Mouse (Mus musculus) CH12.LX (cell line): Measurements from ENCODE around the gene Nrp2. TPM values are rescaled to one million over a fixed set of nuclear protein-coding genes. Genes with fewer than 3 reads are reported as not detected.

Experiments used
- DNase-seq: peaks from one replicate; pipeline ENCODE4 v3.0.0-alpha.2; 2013; ENCODE audit errors: extremely low read depth
- H3K27ac ChIP-seq: 2 replicates; pipeline ENCODE4 v1.5.1; 2012; ENCODE audit warnings: low read depth, mild to moderate bottlenecking, control low read depth, moderate library complexity; ENCODE audit not compliant: insufficient read depth
- H3K27me3 ChIP-seq: replicated peaks from 2 replicates; pipeline ENCODE3; 2012; ENCODE audit warnings: inconsistent platforms
- H3K36me3 ChIP-seq, 2 experiments: replicated peaks in 1 of 2; 2 replicates each; pipeline versions ENCODE3 to v1.6.1; 2012; ENCODE audit warnings: inconsistent platforms in 1 of 2, low read length in 1 of 2, mild to moderate bottlenecking in 1 of 2, mixed read lengths in 1 of 2, moderate library complexity in 1 of 2; ENCODE audit not compliant: control insufficient read depth in 1 of 2, insufficient read depth in 1 of 2
- H3K4me1 ChIP-seq, 2 experiments: 2 replicates each; pipeline ENCODE4 v1.6.1; 2012; ENCODE audit warnings: inconsistent platforms in 1 of 2, moderate library complexity in 1 of 2; ENCODE audit not compliant: insufficient read depth in 2 of 2, control insufficient read depth in 1 of 2
- H3K4me2 ChIP-seq: 2 replicates; pipeline ENCODE4 v1.6.1; 2012; ENCODE audit warnings: low read depth, mild to moderate bottlenecking, control low read depth; ENCODE audit not compliant: poor library complexity, insufficient read depth, severe bottlenecking
- H3K4me3 ChIP-seq, 3 experiments: fragments of 150-350 bp in 1 of 3; sonication (generic) in 1 of 3; replicated peaks in 1 of 3; 2 replicates each; pipeline versions ENCODE3 to v1.5.1; 2011 to 2012; ENCODE audit warnings: low read depth in 2 of 3, low read length in 2 of 3, mild to moderate bottlenecking in 2 of 3, moderate library complexity in 2 of 3, control low read depth in 1 of 3, improper control_type of control experiment in 1 of 3, inconsistent platforms in 1 of 3, mixed read lengths in 1 of 3; ENCODE audit not compliant: poor library complexity in 1 of 3
- H3K79me2 ChIP-seq: replicated peaks from 2 replicates; pipeline ENCODE4 v1.6.1; 2012; ENCODE audit warnings: mild to moderate bottlenecking, moderate library complexity; ENCODE audit not compliant: control insufficient read depth, poor library complexity, insufficient read depth, severe bottlenecking; ENCODE audit errors: extremely low read depth
- H3K9ac ChIP-seq: 2 replicates; pipeline ENCODE4 v1.6.1; 2012; ENCODE audit warnings: low read depth, mild to moderate bottlenecking, control low read depth, moderate library complexity; ENCODE audit not compliant: insufficient read depth
- H3K9me3 ChIP-seq: replicated peaks from 2 replicates; pipeline ENCODE3; 2012; ENCODE audit warnings: low read length, inconsistent platforms, mixed read lengths
- CHD1 ChIP-seq: IDR thresholded peaks from 2 replicates; pipeline ENCODE4 v1.6.1; 2012; ENCODE audit warnings: low read depth, low read length, improper control_type of control experiment, inconsistent platforms
- CHD2 ChIP-seq: IDR thresholded peaks from 2 replicates; pipeline ENCODE4 v1.6.1; 2011; ENCODE audit warnings: low read length, improper control_type of control experiment
- CTCF ChIP-seq, 2 experiments: IDR thresholded peaks in 1 of 2; conservative IDR thresholded peaks in 1 of 2; 2 replicates each; pipeline ENCODE4 v1.5.1; 2011 to 2012; ENCODE audit warnings: low read depth in 2 of 2, low read length in 2 of 2, improper control_type of control experiment in 1 of 2, inconsistent platforms in 1 of 2, mild to moderate bottlenecking in 1 of 2, moderate library complexity in 1 of 2
- EP300 ChIP-seq: IDR thresholded peaks from 2 replicates; pipeline ENCODE4 v1.6.1; 2011; ENCODE audit warnings: low read length, improper control_type of control experiment
- ETS1 ChIP-seq: conservative IDR thresholded peaks from 2 replicates; pipeline ENCODE4 v1.6.1; 2012; ENCODE audit warnings: low read depth, mild to moderate bottlenecking, inconsistent platforms, low read length, improper control_type of control experiment, moderate library complexity
- HCFC1 ChIP-seq: IDR thresholded peaks from 2 replicates; pipeline ENCODE4 v1.6.1; 2012; ENCODE audit warnings: low read depth, mild to moderate bottlenecking, inconsistent platforms, low read length, improper control_type of control experiment
- JUN ChIP-seq: IDR thresholded peaks from 2 replicates; pipeline ENCODE4 v1.6.1; 2011; ENCODE audit warnings: low read depth, mild to moderate bottlenecking, low read length, improper control_type of control experiment, moderate library complexity; ENCODE audit not compliant: insufficient read depth
- JUND ChIP-seq: conservative IDR thresholded peaks from 2 replicates; pipeline ENCODE4 v1.6.1; 2011; ENCODE audit warnings: low read depth, low read length, improper control_type of control experiment
- KAT2A ChIP-seq: IDR thresholded peaks from 2 replicates; pipeline ENCODE4 v1.6.1; 2012; ENCODE audit warnings: low read length, improper control_type of control experiment, inconsistent platforms; ENCODE audit not compliant: insufficient replicate concordance
- MAFK ChIP-seq: IDR thresholded peaks from 2 replicates; pipeline ENCODE4 v1.6.1; 2011; ENCODE audit warnings: low read length, improper control_type of control experiment; ENCODE audit not compliant: insufficient replicate concordance
- MAX ChIP-seq: IDR thresholded peaks from 2 replicates; pipeline ENCODE4 v1.6.1; 2011; ENCODE audit warnings: low read length, improper control_type of control experiment
- MEF2A ChIP-seq: IDR thresholded peaks from 2 replicates; pipeline ENCODE4 v1.6.1; 2014; ENCODE audit warnings: low read depth, mild to moderate bottlenecking, inconsistent platforms, low read length, improper control_type of control experiment, borderline replicate concordance
- MXI1 ChIP-seq: IDR thresholded peaks from 2 replicates; pipeline ENCODE4 v1.6.1; 2011; ENCODE audit warnings: mild to moderate bottlenecking, low read depth, low read length, improper control_type of control experiment
- NELFE ChIP-seq: IDR thresholded peaks from 2 replicates; pipeline ENCODE4 v1.6.1; 2011; ENCODE audit warnings: low read depth, low read length, improper control_type of control experiment
- PAX5 ChIP-seq: IDR thresholded peaks from 2 replicates; pipeline ENCODE4 v1.6.1; 2012; ENCODE audit warnings: low read length, inconsistent platforms, mixed read lengths
- POLR2AphosphoS2 ChIP-seq: IDR thresholded peaks from 2 replicates; pipeline ENCODE4 v1.6.1; 2011; ENCODE audit warnings: low read depth, low read length, improper control_type of control experiment
- SIN3A ChIP-seq: IDR thresholded peaks from 2 replicates; pipeline ENCODE4 v1.6.1; 2012; ENCODE audit warnings: low read length, improper control_type of control experiment, inconsistent platforms
- TBP ChIP-seq: conservative IDR thresholded peaks from 2 replicates; pipeline ENCODE4 v1.6.1; 2011; ENCODE audit warnings: low read depth, low read length, improper control_type of control experiment
- TCF12 ChIP-seq: IDR thresholded peaks from 2 replicates; pipeline ENCODE4 v1.6.1; 2014; ENCODE audit warnings: low read depth, mild to moderate bottlenecking, inconsistent platforms, low read length, improper control_type of control experiment
- ZC3H11A ChIP-seq: IDR thresholded peaks from 2 replicates; pipeline ENCODE4 v1.6.1; 2012; ENCODE audit warnings: low read depth, mild to moderate bottlenecking, inconsistent platforms, low read length, improper control_type of control experiment
- ZMIZ1 ChIP-seq: IDR thresholded peaks from 2 replicates; pipeline ENCODE4 v1.6.1; 2012; ENCODE audit warnings: low read depth, mild to moderate bottlenecking, inconsistent platforms, low read length, improper control_type of control experiment
- dilution Hi-C: fragments of 300-500 bp; cut with MboI; formaldehyde crosslinking; loops from 2 replicates; pipeline ENCODE4 v1.14.3; 2020; ENCODE audit warnings: low sequenced_read_pairs; ENCODE audit not compliant: extremely low pct_unique_long_range_greater_than_20kb, extremely low pct_ligation_motif_present
- in situ Hi-C: fragments of 300-500 bp; cut with MboI; formaldehyde crosslinking; loops from 3 replicates; pipeline ENCODE4 v1.14.3; 2019; ENCODE audit warnings: low sequenced_read_pairs, low pct_ligation_motif_present, low pct_unique_long_range_greater_than_20kb, mixed read lengths
- polyA plus RNA-seq: library from polyadenylated mRNA; unstranded; fragments of >175 nt; gene quantifications from 2 replicates; pipeline ENCODE4 v1.2.1, GENCODE M21; 2012; ENCODE audit warnings: low read depth; ENCODE audit not compliant: insufficient read length
- total RNA-seq, 2 experiments: library from RNA; depleted of rRNA; stranded (reverse); fragments of 300-350 nt in 1 of 2; fragments of >200 nt in 1 of 2; gene quantifications; 2 replicates each; pipeline ENCODE4 v1.2.3; 2012 to 2014

Nrp2 gene
- total and polyA plus RNA-seq, 3 experiments = 16.4 to 24.4 (median 17.3) TPM

DNA sequence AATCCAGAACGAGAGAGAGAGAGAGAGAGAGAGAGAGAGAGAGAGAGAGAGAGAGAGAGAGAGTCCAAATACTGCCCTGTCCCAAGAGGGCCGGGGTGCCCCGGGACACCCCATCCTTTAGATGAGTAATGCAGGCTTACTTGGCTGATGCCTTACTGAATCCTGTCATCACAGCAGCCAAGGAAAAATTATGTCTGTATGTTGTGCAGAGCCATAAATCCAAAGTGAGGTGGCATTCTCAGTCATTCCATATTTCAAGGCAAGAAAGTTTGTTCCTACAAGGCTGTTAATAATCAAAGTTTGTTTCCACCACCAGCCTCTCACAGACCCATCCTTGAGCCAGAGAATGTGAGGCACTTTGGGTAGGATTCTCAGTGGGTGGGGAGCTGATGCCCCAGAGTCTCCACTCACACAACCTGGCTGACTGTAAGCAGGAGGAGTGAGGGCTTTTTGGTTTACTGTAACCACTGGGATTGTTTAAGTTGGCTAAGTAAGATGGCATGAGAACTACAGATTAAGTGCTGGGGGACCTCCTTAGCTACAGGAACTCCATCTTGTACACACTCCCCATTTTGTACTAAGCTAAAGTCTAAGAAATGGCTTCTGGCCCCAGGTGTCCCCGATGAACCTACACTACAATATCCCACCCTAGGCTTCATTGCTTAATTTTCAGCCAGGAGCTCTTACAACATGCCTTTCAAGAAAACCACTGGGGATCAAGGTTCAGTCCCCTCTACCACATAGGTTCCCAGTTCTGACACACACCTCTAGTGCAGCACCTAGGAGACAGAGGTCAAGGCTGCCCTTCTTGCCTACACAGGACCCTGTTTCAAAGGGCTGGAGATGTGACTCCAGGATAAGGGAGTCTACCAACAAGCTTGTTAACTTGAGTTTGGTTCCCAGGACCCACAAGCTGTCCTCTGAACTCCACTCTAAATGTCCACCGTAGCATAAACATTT, 37.0 kb upstream of the Nrp2 start:
- DNase-seq = no peak
- no peak overlapping the region for H3K4me2 ChIP-seq

DNA sequence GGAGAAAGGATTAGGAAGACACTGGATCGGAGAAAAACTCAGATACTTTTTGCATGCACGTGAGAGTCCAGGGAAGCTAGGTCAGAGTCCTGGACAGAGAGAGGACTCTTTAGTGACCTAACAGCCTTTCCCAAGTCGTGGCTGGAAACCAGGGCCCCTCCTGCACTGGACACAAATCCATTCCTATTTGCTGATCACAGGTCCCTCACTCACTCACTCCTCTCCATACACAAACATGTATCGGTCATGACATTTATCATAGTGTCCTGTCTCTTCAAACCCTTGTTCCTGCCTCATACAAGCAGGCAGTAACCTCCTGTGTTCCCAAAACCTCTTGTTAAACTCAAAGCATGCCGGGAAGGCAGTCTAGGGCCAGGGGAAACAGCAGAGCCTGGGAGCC, 36.3 kb upstream of the Nrp2 start:
- no peak for DNase-seq
- H3K4me1 ChIP-seq = no peaks in the 10 kb centered on the region
- H3K27ac ChIP-seq = no peak overlapping the region
- H3K79me2 ChIP-seq = no peaks in the 10 kb centered on the region
- TF ChIP-seq SIN3A = no peak
- TF ChIP-seq CHD2 = no peak
- TF ChIP-seq PAX5 = no peak
- no peak for TF ChIP-seq KAT2A
- no peak for TF ChIP-seq MAX
- TF ChIP-seq JUND = no peak
- TF ChIP-seq POLR2AphosphoS2 = no peak
- no peak for TF ChIP-seq MXI1
- no peak for TF ChIP-seq EP300
- no peak for TF ChIP-seq CHD1
- no peak for TF ChIP-seq ETS1
- TF ChIP-seq HCFC1 = no peak
- TF ChIP-seq ZMIZ1 = no peak
- TF ChIP-seq TCF12 = no peak
- no peak for TF ChIP-seq NELFE
- no peak for TF ChIP-seq TBP
- TF ChIP-seq CTCF (conservative IDR thresholded peaks at IDR 0.05 in 1 of 2, IDR thresholded peaks at IDR 0.05 in 1 of 2; ENCODE audit: low read depth in 2 of 2, low read length in 2 of 2) = no peak
- H3K36me3 ChIP-seq = no peaks in the 10 kb centered on the region
- no peaks in the 10 kb centered on the region for H3K9me3 ChIP-seq
- no peak overlapping the region for H3K4me3 ChIP-seq
- H3K27me3 ChIP-seq = no peaks in the 10 kb centered on the region
- H3K4me2 ChIP-seq = no peak overlapping the region
- dilution Hi-C loops (no loop called here), in situ Hi-C loops (no loop called here)
- no peak overlapping the region for H3K9ac ChIP-seq

More for the DNA sequence above, 37.0 kb upstream of the Nrp2 start:
- H3K4me3 ChIP-seq = no peak overlapping the region
- H3K4me1 ChIP-seq = no peaks in the 10 kb centered on the region
- no peaks in the 10 kb centered on the region for H3K79me2 ChIP-seq
- no peak overlapping the region for H3K27ac ChIP-seq
- H3K27me3 ChIP-seq = no peaks in the 10 kb centered on the region
- H3K9me3 ChIP-seq = no peaks in the 10 kb centered on the region
- H3K36me3 ChIP-seq = no peaks in the 10 kb centered on the region
- H3K9ac ChIP-seq = no peak overlapping the region
- in situ Hi-C loops = no loop called here
- dilution Hi-C loops = no loop called here
- TF ChIP-seq ETS1 = no peak
- no peak for TF ChIP-seq HCFC1
- no peak for TF ChIP-seq ZC3H11A
- no peak for TF ChIP-seq JUN
- no peak for TF ChIP-seq EP300
- TF ChIP-seq MEF2A = no peak
- no peak for TF ChIP-seq CHD2
- TF ChIP-seq POLR2AphosphoS2 = no peak
- TF ChIP-seq MAFK = no peak
